Mouse (Mus musculus) heart, embryonic 14.5 days (tissue): ENCODE results near the gene Lypla2. TPM values are rescaled to one million over a fixed set of nuclear protein-coding genes. Genes with fewer than 3 reads are reported as not detected.
A peak's percentile ranks its signal among the peaks of the same experiment; 100 is the strongest.
"Not testable (repeated sequence)": the region's sequence is repeated elsewhere in the genome, so short reads cannot be mapped to it uniquely, and the experiment has no call there.

ENCODE experiments used
- ATAC-seq: fragments of 200-750 bp; cut with Nextera tagmentation; 2 replicates; pipeline ENCODE4 v1.8.0; 2017; ENCODE audit warnings: low read depth, moderate TSS enrichment; ENCODE audit not compliant: insufficient number of reproducible peaks, insufficient read depth, low FRiP score
- H3K27ac ChIP-seq, 2 experiments: fragments of 200-500 bp in 1 of 2; fragments of 300-500 bp in 1 of 2; sonication (generic) in 1 of 2; replicated peaks in 1 of 2; 2 replicates each; pipeline ENCODE4 v1.5.1; 2012 to 2014; ENCODE audit warnings: low read depth in 2 of 2, low read length in 2 of 2, control low read depth in 1 of 2, mild to moderate bottlenecking in 1 of 2, mixed read lengths in 1 of 2; ENCODE audit not compliant: control insufficient read depth in 1 of 2, insufficient read depth in 1 of 2
- H3K27me3 ChIP-seq: fragments of 300-500 bp; sonication (generic); 2 replicates; pipeline ENCODE4 v1.6.1; 2014; ENCODE audit warnings: mild to moderate bottlenecking, low read length, control low read depth; ENCODE audit not compliant: control insufficient read depth, insufficient read depth
- H3K36me3 ChIP-seq: fragments of 300-500 bp; sonication (generic); 2 replicates; pipeline ENCODE4 v1.6.1; 2014; ENCODE audit warnings: mild to moderate bottlenecking, control low read depth, low read length, mixed read lengths; ENCODE audit not compliant: control insufficient read depth, insufficient read depth
- H3K4me1 ChIP-seq, 2 experiments: fragments of 200-500 bp in 1 of 2; fragments of 300-500 bp in 1 of 2; sonication (generic) in 1 of 2; 2 replicates each; pipeline ENCODE4 v1.6.1; 2012 to 2014; ENCODE audit warnings: low read length in 2 of 2, control low read depth in 1 of 2, mixed read lengths in 1 of 2; ENCODE audit not compliant: control insufficient read depth in 2 of 2, insufficient read depth in 2 of 2
- H3K4me2 ChIP-seq: fragments of 300-500 bp; sonication (generic); 2 replicates; pipeline ENCODE4 v1.6.1; 2014; ENCODE audit warnings: mild to moderate bottlenecking, low read length
- H3K4me3 ChIP-seq, 2 experiments: fragments of 200-500 bp in 1 of 2; fragments of 300-500 bp in 1 of 2; sonication (generic) in 1 of 2; 2 replicates each; pipeline ENCODE4 v1.5.1; 2012 to 2014; ENCODE audit warnings: low read length in 2 of 2, mild to moderate bottlenecking in 2 of 2, control low read depth in 1 of 2, low read depth in 1 of 2, moderate library complexity in 1 of 2; ENCODE audit not compliant: control insufficient read depth in 1 of 2, insufficient read depth in 1 of 2
- H3K9ac ChIP-seq: fragments of 300-500 bp; sonication (generic); 2 replicates; pipeline ENCODE4 v1.6.1; 2014; ENCODE audit warnings: mild to moderate bottlenecking, low read length
- H3K9me3 ChIP-seq: fragments of 300-500 bp; sonication (generic); 2 replicates; pipeline ENCODE4 v1.6.1; 2016; ENCODE audit warnings: low read length, control low read depth; ENCODE audit not compliant: control insufficient read depth
- WGBS: fragments of 180-500 bp; shearing (Covaris S2); extraction: QIAGEN DNeasy Blood & Tissue Kit; methylation state at CpG from one replicate; pipeline ENCODE4 v1.1.7; 2014; 5-methylcytosine and 5-hydroxymethylcytosine counted together
- polyA plus RNA-seq: library from polyadenylated mRNA; unstranded; fragments of >200 nt; fragmentation: Nextera tagmentation; extraction: Ambion mirVana; gene quantifications from 2 replicates; pipeline ENCODE4 v1.2.1, GENCODE M21; 2014

Lypla2 gene
- polyA plus RNA-seq, 1 experiment from 2014 or later: 67.7 TPM

DNA sequence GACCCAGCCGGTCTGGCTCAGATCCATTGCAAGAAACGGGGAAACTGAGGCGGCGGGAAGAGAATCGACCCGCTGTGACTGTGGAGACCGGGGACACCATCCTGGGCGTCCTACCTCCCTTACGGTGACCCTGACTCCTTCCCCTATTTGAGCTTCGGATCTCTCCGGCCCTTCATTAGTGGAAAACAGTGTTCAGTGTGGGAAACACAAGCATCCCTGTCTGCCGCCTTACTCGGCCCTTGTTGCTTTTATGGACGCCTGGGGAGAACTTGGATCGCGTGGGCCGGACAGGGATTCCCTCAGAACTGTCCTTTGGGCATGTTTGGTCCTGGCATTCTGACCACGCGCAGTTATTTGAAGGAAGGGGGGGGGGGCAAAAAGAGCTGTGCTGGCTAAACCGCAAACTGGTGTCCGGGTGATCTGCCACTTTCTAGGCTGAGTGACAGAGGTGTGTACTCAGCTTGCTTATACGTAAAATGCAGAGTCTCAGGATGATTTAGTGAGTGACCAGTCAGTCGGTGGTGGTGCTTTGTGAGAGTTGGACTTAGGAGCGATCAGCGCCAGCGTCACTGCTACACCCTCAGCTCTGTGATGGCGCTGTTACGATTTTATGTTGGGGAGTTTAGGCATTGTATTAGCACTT, 25.6 kb downstream of the Lypla2 start:
- H3K36me3 ChIP-seq: peaks cover 14% of the 10 kb centered on the region
- peak overlapping the region; percentile 37 to 73 for H3K27ac ChIP-seq
- no peaks in the 10 kb centered on the region; the same call in 1 of the 2 replicates for H3K9me3 ChIP-seq
- H3K4me2 ChIP-seq: peak overlapping the region; percentile 87
- peaks cover 13 to 23% of the 10 kb centered on the region in 2 experiments for H3K4me1 ChIP-seq
- peak; percentile 6; the same call in 1 of the 2 replicates for ATAC-seq
- 2% methylated on average over 28 of the region's 28 CpGs for WGBS
- peak overlapping the region; percentile 90 for H3K9ac ChIP-seq
- H3K27me3 ChIP-seq: no peaks in the 10 kb centered on the region
- H3K4me3 ChIP-seq: peak overlapping the region; percentile 80 to 94

DNA sequence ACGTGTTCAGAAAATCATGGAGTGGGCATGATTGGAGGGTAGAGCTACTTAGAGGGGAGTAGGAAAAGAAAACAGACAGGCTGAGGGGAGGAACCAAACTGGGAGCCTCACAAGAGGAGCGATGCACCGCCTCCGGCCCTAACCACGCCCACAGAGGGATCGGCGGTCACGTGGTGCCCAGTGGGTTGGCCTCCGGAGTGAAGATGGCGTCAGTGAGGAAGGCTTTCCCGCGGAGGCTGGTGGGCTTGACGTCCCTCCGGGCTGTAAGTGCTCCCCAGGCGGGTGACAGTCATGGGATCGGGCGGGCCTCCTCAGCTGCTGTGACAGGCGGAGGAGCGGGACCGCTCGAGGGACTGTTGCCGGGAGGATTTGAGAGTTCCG, 26.2 kb downstream of the Lypla2 start, which contains the start of gene Hmgcl:
Gene Hmgcl, plus strand, starts transcription at position 171 of the 381 bp plus-strand sequence.
- no peaks in the 10 kb centered on the region; the same call in 1 of the 2 replicates for H3K9me3 ChIP-seq
- under 1% methylated on average over 22 of the region's 23 CpGs for WGBS
- peak; percentile 88 for ATAC-seq

DNA sequence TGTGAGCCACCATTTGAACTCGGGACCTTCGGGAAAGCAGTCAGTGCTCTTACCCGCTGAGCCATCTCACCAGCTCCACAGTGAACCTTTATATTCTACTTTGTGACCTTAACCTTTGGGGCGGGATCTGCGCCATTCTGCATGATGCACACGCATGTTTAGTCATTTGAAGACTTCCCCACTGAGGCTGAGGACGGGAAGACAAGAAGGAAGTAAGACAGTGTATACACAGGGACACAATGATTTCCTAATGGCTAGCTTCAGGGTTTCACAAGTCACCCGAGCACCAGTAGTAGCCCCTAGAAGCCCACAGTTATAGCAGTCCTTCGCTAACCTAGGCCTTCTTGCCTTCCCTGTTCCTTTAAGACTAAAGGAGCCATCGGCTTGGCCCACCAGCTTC, 26.7 kb downstream of the Lypla2 start:
- Histone ChIP-seq H3K4me1 (peaks cover 13 to 23% of the 10 kb centered on the region in 2 experiments), H3K27me3 (no peaks in the 10 kb centered on the region), H3K9ac (peak overlapping the region; percentile 90), H3K9me3 (no peaks in the 10 kb centered on the region), H3K27ac (peak overlapping the region; percentile 38 to 64; a peak in 3 of 4 replicates), H3K4me2 (peak overlapping the region; percentile 87), H3K36me3 (peaks cover 9% of the 10 kb centered on the region), H3K4me3 (peak overlapping the region; percentile 80 to 94)
- ATAC-seq: no peak
- 80% methylated on average over 10 of the region's 10 CpGs for WGBS

More for the DNA sequence above, 26.2 kb downstream of the Lypla2 start, which contains the start of gene Hmgcl:
- Histone ChIP-seq H3K36me3 (peaks cover 10% of the 10 kb centered on the region), H3K4me2 (peak within 1 kb of the TSS; percentile 87), H3K4me3 (peak within 1 kb of the TSS; percentile 80 to 94), H3K27ac (peak within 1 kb of the TSS; percentile 38 to 73), H3K9ac (peak within 1 kb of the TSS; percentile 90), H3K4me1 (peaks cover 13 to 23% of the 10 kb centered on the region in 2 experiments), H3K27me3 (no peaks in the 10 kb centered on the region)

DNA sequence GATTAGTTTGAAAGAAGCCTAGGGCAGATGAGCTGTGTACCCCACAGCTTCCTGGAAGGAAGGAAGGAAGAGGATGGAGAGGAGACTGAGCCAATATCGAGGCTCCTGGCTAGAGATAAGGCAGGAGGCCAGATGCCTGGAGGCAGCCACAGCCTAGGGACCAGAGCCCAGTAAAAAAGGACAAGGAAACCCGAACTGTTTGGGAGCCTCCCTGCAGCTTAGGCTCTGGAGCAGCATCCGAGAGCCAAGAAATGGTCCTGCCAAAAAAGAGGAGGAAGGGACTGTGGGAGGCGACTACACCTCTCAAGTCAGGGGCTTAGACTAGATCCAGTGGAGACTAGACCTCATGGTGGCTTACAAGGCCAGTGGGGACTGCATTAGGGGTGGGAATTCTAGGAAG, 29.0 kb downstream of the Lypla2 start:
- Histone ChIP-seq H3K4me3 (no peak overlapping the region), H3K4me2 (no peak overlapping the region), H3K4me1 (peaks cover 4 to 15% of the 10 kb centered on the region in 2 experiments), H3K36me3 (peaks cover 19% of the 10 kb centered on the region), H3K27ac (no peak overlapping the region; a peak in 1 of 4 replicates), H3K27me3 (no peaks in the 10 kb centered on the region), H3K9me3 (no peaks in the 10 kb centered on the region), H3K9ac (no peak overlapping the region)
- 38% methylated on average over 4 of the region's 4 CpGs for WGBS
- no peak for ATAC-seq

DNA sequence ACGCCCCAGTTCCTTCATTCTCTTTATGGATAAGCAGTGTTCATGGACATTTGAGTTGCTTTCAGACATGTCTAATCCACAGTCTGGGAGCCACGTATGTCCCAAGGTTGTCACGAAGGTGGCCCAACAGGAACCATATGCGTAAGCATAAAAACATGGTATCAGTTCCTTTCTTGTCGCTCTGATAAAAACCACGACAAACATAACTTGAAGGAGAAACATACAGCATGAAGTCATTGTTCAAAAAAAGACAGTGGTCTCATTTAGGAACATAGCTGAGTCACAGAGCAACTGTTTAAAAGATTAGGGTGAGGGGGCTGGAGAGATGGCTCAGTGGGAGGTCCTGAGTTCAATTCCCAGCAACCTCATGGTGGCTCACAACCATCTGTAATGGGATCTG, 30.2 kb downstream of the Lypla2 start:
- no peak for ATAC-seq
- Histone ChIP-seq H3K27ac (no peak overlapping the region), H3K4me1 (peaks cover 4 to 12% of the 10 kb centered on the region in 2 experiments), H3K9ac (no peak overlapping the region), H3K9me3 (no peaks in the 10 kb centered on the region), H3K27me3 (no peaks in the 10 kb centered on the region), H3K4me2 (no peak overlapping the region), H3K36me3 (peaks cover 27% of the 10 kb centered on the region), H3K4me3 (no peak overlapping the region)
- 37% methylated on average over 6 of the region's 6 CpGs for WGBS

DNA sequence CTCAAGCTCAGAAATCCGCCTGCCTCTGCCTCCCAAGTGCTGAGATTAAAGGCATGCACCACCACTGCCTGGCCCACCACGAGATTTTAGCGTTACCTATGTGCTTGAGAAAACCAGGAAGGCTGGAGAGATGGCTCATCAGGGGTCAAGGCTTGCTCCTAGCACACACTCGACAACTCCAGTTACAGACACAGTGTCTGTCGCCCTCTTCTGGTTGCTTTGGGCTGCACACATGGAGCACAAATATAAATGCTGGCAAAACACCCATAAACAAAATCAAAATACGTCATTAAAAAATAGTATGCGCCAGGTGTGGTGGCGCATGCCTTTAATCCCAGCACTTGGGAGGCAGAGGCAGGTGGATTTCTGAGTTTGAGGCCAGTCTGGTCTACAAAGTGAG, 31.4 kb downstream of the Lypla2 start:
- H3K36me3 ChIP-seq: peaks cover 32% of the 10 kb centered on the region
- H3K9ac ChIP-seq, H3K27me3 ChIP-seq, H3K4me2 ChIP-seq, H3K27ac ChIP-seq, H3K4me3 ChIP-seq, H3K9me3 ChIP-seq, ATAC-seq: not testable (repeated sequence)
- H3K4me1 ChIP-seq: peaks cover 6 to 12% of the 10 kb centered on the region in 2 experiments
- 87% methylated on average over 8 of the region's 8 CpGs for WGBS

DNA sequence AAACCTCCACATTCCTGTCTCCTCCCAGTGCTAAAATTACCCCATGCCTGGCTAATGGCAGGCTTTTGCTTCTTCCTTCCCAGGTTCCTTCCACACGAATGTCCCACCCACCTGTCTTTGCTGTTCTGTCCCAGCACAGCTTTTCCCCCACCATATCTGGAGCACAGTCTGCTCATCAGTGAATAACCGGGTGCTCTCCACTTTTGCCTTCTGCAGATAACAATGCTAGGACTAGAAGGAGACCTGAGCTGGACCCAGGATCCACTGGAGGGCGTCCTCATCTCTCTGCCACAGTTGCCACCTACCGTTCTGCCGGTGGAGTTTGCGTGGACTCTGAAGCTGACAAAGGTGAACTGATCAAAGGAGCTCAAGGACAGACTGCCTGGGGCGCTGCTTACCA, 33.6 kb downstream of the Lypla2 start:
- ATAC-seq: no peak
- Histone ChIP-seq H3K9me3 (no peaks in the 10 kb centered on the region), H3K4me1 (peaks cover 6 to 8% of the 10 kb centered on the region in 2 experiments; a peak in 2 of 4 replicates), H3K4me2 (no peak overlapping the region), H3K36me3 (peaks cover 36% of the 10 kb centered on the region), H3K27me3 (no peaks in the 10 kb centered on the region), H3K9ac (no peak overlapping the region), H3K27ac (no peak overlapping the region), H3K4me3 (no peak overlapping the region)
- 67% methylated on average over 7 of the region's 7 CpGs for WGBS
